Mouse (Mus musculus) midbrain, postnatal 0 days (tissue): ENCODE data around the gene Prkag2. TPM values are rescaled to one million over a fixed set of nuclear protein-coding genes. Genes with fewer than 3 reads are reported as not detected.

Source experiments
- ATAC-seq: fragments of 200-750 bp; cut with Nextera tagmentation; 2 replicates; pipeline ENCODE4 v1.8.0; 2017; ENCODE audit warnings: moderate number of reproducible peaks, mild to moderate bottlenecking, moderate TSS enrichment, moderate library complexity; ENCODE audit not compliant: low FRiP score
- DNase-seq: peaks from one replicate; pipeline ENCODE4 v3.0.0-alpha.2; 2015; ENCODE audit warnings: low spot score
- H3K27ac ChIP-seq: fragments of 300-500 bp; sonication (generic); 2 replicates; pipeline ENCODE4 v1.5.1; 2014; ENCODE audit warnings: low read depth, mild to moderate bottlenecking, low read length, mixed read lengths
- H3K27me3 ChIP-seq: fragments of 300-500 bp; sonication (generic); 2 replicates; pipeline ENCODE4 v1.6.1; 2014; ENCODE audit warnings: low read length, control low read depth, mixed read lengths; ENCODE audit not compliant: insufficient read depth
- H3K36me3 ChIP-seq: fragments of 300-500 bp; sonication (generic); 2 replicates; pipeline ENCODE4 v1.6.1; 2014; ENCODE audit warnings: low read length, control low read depth, mixed read lengths; ENCODE audit not compliant: insufficient read depth
- H3K4me1 ChIP-seq: fragments of 300-500 bp; sonication (generic); 2 replicates; pipeline ENCODE4 v1.6.1; 2014; ENCODE audit warnings: mild to moderate bottlenecking, control low read depth, antibody characterized with exemption, low read length, mixed read lengths; ENCODE audit not compliant: insufficient read depth
- H3K4me2 ChIP-seq: fragments of 300-500 bp; sonication (generic); 2 replicates; pipeline ENCODE4 v1.6.1; 2014; ENCODE audit warnings: low read depth, mild to moderate bottlenecking, low read length, mixed read lengths; ENCODE audit not compliant: poor library complexity, severe bottlenecking
- H3K4me3 ChIP-seq: fragments of 300-500 bp; sonication (generic); 2 replicates; pipeline ENCODE4 v1.5.1; 2014; ENCODE audit warnings: low read depth, mild to moderate bottlenecking, low read length, moderate library complexity
- H3K9ac ChIP-seq: fragments of 300-500 bp; sonication (generic); replicated peaks from 2 replicates; pipeline ENCODE4 v1.6.1; 2014; ENCODE audit warnings: mild to moderate bottlenecking, low read length, moderate library complexity, mixed read lengths; ENCODE audit not compliant: poor library complexity, severe bottlenecking
- H3K9me3 ChIP-seq: fragments of 300-500 bp; sonication (generic); 2 replicates; pipeline ENCODE4 v1.6.1; 2016; ENCODE audit warnings: low read length, control low read depth
- CTCF ChIP-seq: IDR thresholded peaks from 2 replicates; pipeline ENCODE4 v1.5.1; 2016; ENCODE audit warnings: antibody characterized with exemption, mild to moderate bottlenecking
- WGBS: fragments of 180-500 bp; shearing (Covaris S2); extraction: QIAGEN DNeasy Blood & Tissue Kit; methylation state at CpG from one replicate; pipeline ENCODE4 v1.1.7; 2014; 5-methylcytosine and 5-hydroxymethylcytosine counted together
- polyA plus RNA-seq: library from polyadenylated mRNA; unstranded; fragments of >200 nt; fragmentation: Nextera tagmentation; extraction: Ambion mirVana; gene quantifications from 2 replicates; pipeline ENCODE4 v1.2.1, GENCODE M21; 2015
- total RNA-seq: library from RNA; depleted of rRNA; stranded (reverse); fragments of >200 nt; gene quantifications from 2 replicates; pipeline ENCODE4 v1.2.3, GENCODE M21; 2014

Gene Prkag2
- total and polyA plus RNA-seq, 2 experiments from 2014 or later: 51.6 to 103 TPM

- no peaks in the 10 kb centered on the region for H3K27me3 ChIP-seq
- H3K36me3 ChIP-seq: peaks cover 35% of the 10 kb centered on the region
- ATAC-seq: no peak
- H3K4me1 ChIP-seq: no peaks in the 10 kb centered on the region
- H3K27ac ChIP-seq: no peak overlapping the region
- no peak overlapping the region for H3K4me2 ChIP-seq
- H3K9me3 ChIP-seq: no peaks in the 10 kb centered on the region
- 92% methylated on average over 12 of the region's 12 CpGs for WGBS
- no peak overlapping the region for H3K4me3 ChIP-seq
- TF ChIP-seq CTCF: no peak
- DNase-seq: no peak
- no peak overlapping the region for H3K9ac ChIP-seq
Observed at GRCm38 (mm10) chr5:24871276-24871675, 229.2 kb downstream of the Prkag2 start.

- H3K4me1 ChIP-seq: no peaks in the 10 kb centered on the region
- 0 out of 2 replicates have a peak, but pooled peaks have one; percentile 49 for ATAC-seq
- WGBS: 62% methylated on average over 11 of the region's 11 CpGs
- H3K9me3 ChIP-seq: no peaks in the 10 kb centered on the region
- no peak overlapping the region for H3K4me3 ChIP-seq
- no peak overlapping the region for H3K9ac ChIP-seq
- peaks cover 25% of the 10 kb centered on the region for H3K36me3 ChIP-seq
- peak; percentile 47 for DNase-seq
- no peak for TF ChIP-seq CTCF
- H3K27ac ChIP-seq: no peak overlapping the region
- no peak overlapping the region for H3K4me2 ChIP-seq
- no peaks in the 10 kb centered on the region for H3K27me3 ChIP-seq
Observed at GRCm38 (mm10) chr5:24869796-24870289, 230.6 kb downstream of the Prkag2 start.

GRCm38 (mm10) chr5:24863804-24864203 lies 236.6 kb downstream of the Prkag2 start:
- Histone ChIP-seq H3K27me3 (no peaks in the 10 kb centered on the region), H3K9me3 (no peaks in the 10 kb centered on the region), H3K4me3 (no peak overlapping the region), H3K9ac (no peak overlapping the region), H3K4me2 (no peak overlapping the region), H3K36me3 (peaks cover 29% of the 10 kb centered on the region), H3K4me1 (no peaks in the 10 kb centered on the region), H3K27ac (no peak overlapping the region)
- TF ChIP-seq CTCF: no peak
- ATAC-seq (no peak), DNase-seq (no peak)
- 83% methylated on average over 12 of the region's 12 CpGs for WGBS

- Histone ChIP-seq H3K4me2 (no peak overlapping the region), H3K27me3 (no peaks in the 10 kb centered on the region), H3K4me1 (no peaks in the 10 kb centered on the region), H3K9ac (no peak overlapping the region), H3K36me3 (peaks cover 20% of the 10 kb centered on the region), H3K27ac (0 out of 2 replicates have a peak overlapping the region, but pooled peaks have one; percentile 26), H3K4me3 (no peak overlapping the region), H3K9me3 (no peaks in the 10 kb centered on the region)
- no peak for ATAC-seq
- no peak for DNase-seq
- TF ChIP-seq CTCF: no peak
- 88% methylated on average over 9 of the region's 9 CpGs for WGBS
Observed at GRCm38 (mm10) chr5:24861449-24861930, 239.0 kb downstream of the Prkag2 start.

- 0 out of 2 replicates have a peak overlapping the region, but pooled peaks have one; percentile 26 for H3K27ac ChIP-seq
Observed at GRCm38 (mm10) chr5:24860635-24861448, 239.6 kb downstream of the Prkag2 start.

More at GRCm38 (mm10) chr5:24860635-24861448, 239.6 kb downstream of the Prkag2 start:
- H3K9ac ChIP-seq: no peak overlapping the region
- H3K4me2 ChIP-seq: no peak overlapping the region
- ATAC-seq: peak; percentile 81
- no peaks in the 10 kb centered on the region for H3K9me3 ChIP-seq
- peak; percentile 87 for DNase-seq
- 76% methylated on average over 13 of the region's 13 CpGs for WGBS
- peaks cover 20% of the 10 kb centered on the region; the same call in 1 of the 2 replicates for H3K36me3 ChIP-seq
- TF ChIP-seq CTCF: no peak
- no peak overlapping the region for H3K4me3 ChIP-seq
- no peaks in the 10 kb centered on the region for H3K27me3 ChIP-seq
- H3K4me1 ChIP-seq: no peaks in the 10 kb centered on the region
